Mouse (Mus musculus): ENCODE measurements around the gene Hnrnpab. TPM values are rescaled to one million over a fixed set of nuclear protein-coding genes. Genes with fewer than 3 reads are reported as not detected.

Hnrnpab gene
- total RNA-seq, 1 experiment: 505 TPM

- DNase-seq (ENCODE audit: low read depth, low spot score): no peak
- H3K9me3 ChIP-seq (ENCODE audit: control insufficient read depth, insufficient read depth, low read depth, low read length): no peaks in the 10 kb centered on the region
- H3K4me3 ChIP-seq (ENCODE audit: insufficient read depth in 1 of 2, low read depth in 1 of 2, low read length in 2 of 2, poor library complexity in 1 of 2, severe bottlenecking in 1 of 2): no peak overlapping the region
- no peak overlapping the region for H3K27ac ChIP-seq (ENCODE audit: insufficient read depth, low read depth, low read length, poor library complexity, severe bottlenecking)
- H3K4me1 ChIP-seq (ENCODE audit: control insufficient read depth in 2 of 2, insufficient read depth in 2 of 2, low read length in 2 of 2, poor library complexity in 1 of 2): peaks cover 0 to 6% of the 10 kb centered on the region in 2 experiments; a peak in 1 of 4 replicates
- no peaks in the 10 kb centered on the region for H3K36me3 ChIP-seq (ENCODE audit: control insufficient read depth, insufficient read depth, low read length, poor library complexity, severe bottlenecking)
- TF ChIP-seq MAFK (IDR thresholded peaks at IDR 0.05; ENCODE audit: insufficient read depth, low read depth, low read length) (no peak), HCFC1 (IDR thresholded peaks at IDR 0.05; ENCODE audit: borderline replicate concordance, insufficient read depth, low read length) (no peak), CHD2 (IDR thresholded peaks at IDR 0.05; ENCODE audit: low read depth, low read length) (no peak)
- no peak overlapping the region for H3K9ac ChIP-seq (ENCODE audit: insufficient read depth, low read depth, low read length, poor library complexity, severe bottlenecking)
- in situ Hi-C loops (cut with MboI; ENCODE audit: low sequenced_read_pairs in 2 of 2, unreplicated experiment in 2 of 2): no loop called here
These were observed 37.8 kb downstream of the Hnrnpab start for GRCm38 (mm10) chr11:51568801-51569200.

GRCm38 (mm10) chr11:51565951-51566350, 40.7 kb downstream of the Hnrnpab start:
- DNase-seq (ENCODE audit: low read depth, low spot score): no peak
- no peak overlapping the region for H3K4me3 ChIP-seq (ENCODE audit: insufficient read depth in 1 of 2, low read depth in 1 of 2, low read length in 2 of 2, poor library complexity in 1 of 2, severe bottlenecking in 1 of 2)
- H3K9me3 ChIP-seq (ENCODE audit: control insufficient read depth, insufficient read depth, low read depth, low read length): no peaks in the 10 kb centered on the region
- no peaks in the 10 kb centered on the region for H3K36me3 ChIP-seq (ENCODE audit: control insufficient read depth, insufficient read depth, low read length, poor library complexity, severe bottlenecking)
- no peak overlapping the region for H3K9ac ChIP-seq (ENCODE audit: insufficient read depth, low read depth, low read length, poor library complexity, severe bottlenecking)
- TF ChIP-seq ZNF384 (IDR thresholded peaks at IDR 0.05; ENCODE audit: low read depth, low read length) (no peak), CHD2 (IDR thresholded peaks at IDR 0.05; ENCODE audit: low read depth, low read length) (no peak), HCFC1 (IDR thresholded peaks at IDR 0.05; ENCODE audit: borderline replicate concordance, insufficient read depth, low read length) (no peak), MAFK (IDR thresholded peaks at IDR 0.05; ENCODE audit: insufficient read depth, low read depth, low read length) (no peak), ZC3H11A (IDR thresholded peaks at IDR 0.05; ENCODE audit: borderline replicate concordance, low read depth, low read length) (no peak)
- in situ Hi-C loops (cut with MboI; ENCODE audit: low sequenced_read_pairs in 2 of 2, unreplicated experiment in 2 of 2): no loop called here
- no peak overlapping the region for H3K27ac ChIP-seq (ENCODE audit: insufficient read depth, low read depth, low read length, poor library complexity, severe bottlenecking)
- peaks cover 0 to 2% of the 10 kb centered on the region in 2 experiments; a peak in 1 of 4 replicates for H3K4me1 ChIP-seq (ENCODE audit: control insufficient read depth in 2 of 2, insufficient read depth in 2 of 2, low read length in 2 of 2, poor library complexity in 1 of 2)

- in situ Hi-C loops (cut with MboI; ENCODE audit: low sequenced_read_pairs in 2 of 2, unreplicated experiment in 2 of 2): no loop called here
- Histone ChIP-seq H3K36me3 (ENCODE audit: control insufficient read depth, insufficient read depth, low read length, poor library complexity, severe bottlenecking) (no peaks in the 10 kb centered on the region), H3K9me3 (ENCODE audit: control insufficient read depth, insufficient read depth, low read depth, low read length) (no peaks in the 10 kb centered on the region), H3K27ac (ENCODE audit: insufficient read depth, low read depth, low read length, poor library complexity, severe bottlenecking) (no peak overlapping the region), H3K4me1 (ENCODE audit: control insufficient read depth in 2 of 2, insufficient read depth in 2 of 2, low read length in 2 of 2, poor library complexity in 1 of 2) (peaks cover 0 to 2% of the 10 kb centered on the region in 2 experiments; a peak in 1 of 4 replicates), H3K4me3 (ENCODE audit: insufficient read depth in 1 of 2, low read depth in 1 of 2, low read length in 2 of 2, poor library complexity in 1 of 2, severe bottlenecking in 1 of 2) (no peak overlapping the region), H3K9ac (ENCODE audit: insufficient read depth, low read depth, low read length, poor library complexity, severe bottlenecking) (no peak overlapping the region)
- TF ChIP-seq CHD2 (IDR thresholded peaks at IDR 0.05; ENCODE audit: low read depth, low read length) (no peak), ZC3H11A (IDR thresholded peaks at IDR 0.05; ENCODE audit: borderline replicate concordance, low read depth, low read length) (no peak), HCFC1 (IDR thresholded peaks at IDR 0.05; ENCODE audit: borderline replicate concordance, insufficient read depth, low read length) (no peak), MAFK (IDR thresholded peaks at IDR 0.05; ENCODE audit: insufficient read depth, low read depth, low read length) (no peak), ZNF384 (IDR thresholded peaks at IDR 0.05; ENCODE audit: low read depth, low read length) (no peak)
- no peak for DNase-seq (ENCODE audit: low read depth, low spot score)
These were observed 41.6 kb downstream of the Hnrnpab start for GRCm38 (mm10) chr11:51565062-51565461.

GRCm38 (mm10) chr11:51563276-51563675, 43.4 kb downstream of the Hnrnpab start:
- Histone ChIP-seq H3K9ac (ENCODE audit: insufficient read depth, low read depth, low read length, poor library complexity, severe bottlenecking) (no peak overlapping the region), H3K4me1 (ENCODE audit: control insufficient read depth in 2 of 2, insufficient read depth in 2 of 2, low read length in 2 of 2, poor library complexity in 1 of 2) (peaks cover 0 to 2% of the 10 kb centered on the region in 2 experiments; a peak in 1 of 4 replicates), H3K9me3 (ENCODE audit: control insufficient read depth, insufficient read depth, low read depth, low read length) (no peaks in the 10 kb centered on the region), H3K36me3 (ENCODE audit: control insufficient read depth, insufficient read depth, low read length, poor library complexity, severe bottlenecking) (no peaks in the 10 kb centered on the region), H3K27ac (ENCODE audit: insufficient read depth, low read depth, low read length, poor library complexity, severe bottlenecking) (no peak overlapping the region), H3K4me3 (ENCODE audit: insufficient read depth in 1 of 2, low read depth in 1 of 2, low read length in 2 of 2, poor library complexity in 1 of 2, severe bottlenecking in 1 of 2) (no peak overlapping the region)
- DNase-seq (ENCODE audit: low read depth, low spot score): no peak
- TF ChIP-seq MAFK (IDR thresholded peaks at IDR 0.05; ENCODE audit: insufficient read depth, low read depth, low read length) (no peak), HCFC1 (IDR thresholded peaks at IDR 0.05; ENCODE audit: borderline replicate concordance, insufficient read depth, low read length) (no peak), CHD2 (IDR thresholded peaks at IDR 0.05; ENCODE audit: low read depth, low read length) (no peak), ZNF384 (IDR thresholded peaks at IDR 0.05; ENCODE audit: low read depth, low read length) (no peak)
- in situ Hi-C loops (cut with MboI; ENCODE audit: low sequenced_read_pairs in 2 of 2, unreplicated experiment in 2 of 2): no loop called here

- Histone ChIP-seq H3K36me3 (ENCODE audit: control insufficient read depth, insufficient read depth, low read length, poor library complexity, severe bottlenecking) (no peaks in the 10 kb centered on the region), H3K27ac (ENCODE audit: insufficient read depth, low read depth, low read length, poor library complexity, severe bottlenecking) (no peak overlapping the region), H3K9ac (ENCODE audit: insufficient read depth, low read depth, low read length, poor library complexity, severe bottlenecking) (no peak overlapping the region), H3K4me1 (ENCODE audit: control insufficient read depth in 2 of 2, insufficient read depth in 2 of 2, low read length in 2 of 2, poor library complexity in 1 of 2) (no peaks in the 10 kb centered on the region), H3K9me3 (ENCODE audit: control insufficient read depth, insufficient read depth, low read depth, low read length) (no peaks in the 10 kb centered on the region), H3K4me3 (ENCODE audit: insufficient read depth in 1 of 2, low read depth in 1 of 2, low read length in 2 of 2, poor library complexity in 1 of 2, severe bottlenecking in 1 of 2) (no peak overlapping the region)
- TF ChIP-seq ZNF384 (IDR thresholded peaks at IDR 0.05; ENCODE audit: low read depth, low read length): no peak
- no peak for TF ChIP-seq HCFC1 (IDR thresholded peaks at IDR 0.05; ENCODE audit: borderline replicate concordance, insufficient read depth, low read length)
- TF ChIP-seq CHD2 (IDR thresholded peaks at IDR 0.05; ENCODE audit: low read depth, low read length): no peak
- no peak for TF ChIP-seq MAFK (IDR thresholded peaks at IDR 0.05; ENCODE audit: insufficient read depth, low read depth, low read length)
- no peak for TF ChIP-seq ZC3H11A (IDR thresholded peaks at IDR 0.05; ENCODE audit: borderline replicate concordance, low read depth, low read length)
- in situ Hi-C loops (cut with MboI; ENCODE audit: low sequenced_read_pairs in 2 of 2, unreplicated experiment in 2 of 2): no loop called here
- no peak for DNase-seq (ENCODE audit: low read depth, low spot score)
These were observed 51.6 kb downstream of the Hnrnpab start for GRCm38 (mm10) chr11:51555066-51555465.

Measured in ES-E14 (cell line).